Mouse (Mus musculus) spleen, adult 2 months (tissue): ENCODE data around the gene Kxd1. TPM values are rescaled to one million over a fixed set of nuclear protein-coding genes. Genes with fewer than 3 reads are reported as not detected.
A peak's percentile ranks its signal among the peaks of the same experiment; 100 is the strongest.

Source experiments
- DNase-seq, 2 experiments: peaks; one replicate each; pipeline versions ENCODE4 v3.0.0 to v3.0.0-alpha.2; 2012 to 2021; ENCODE audit warnings: low spot score in 2 of 2, low read depth in 1 of 2
- H3K27ac ChIP-seq: fragments of 200-500 bp; 2 replicates; pipeline ENCODE4 v1.5.1; 2012; ENCODE audit warnings: low read length, inconsistent platforms; ENCODE audit not compliant: insufficient read depth
- H3K27me3 ChIP-seq: fragments of 200-500 bp; 2 replicates; pipeline ENCODE4 v1.6.1; 2012; ENCODE audit warnings: mild to moderate bottlenecking, moderate library complexity, low read length, inconsistent platforms; ENCODE audit not compliant: control insufficient read depth, insufficient read depth
- H3K36me3 ChIP-seq: fragments of 200-500 bp; 2 replicates; pipeline ENCODE4 v1.6.1; 2012; ENCODE audit warnings: mild to moderate bottlenecking, low read length, inconsistent platforms; ENCODE audit not compliant: control insufficient read depth, insufficient read depth
- H3K4me1 ChIP-seq: fragments of 200-500 bp; 2 replicates; pipeline ENCODE4 v1.6.1; 2011; ENCODE audit warnings: inconsistent platforms; ENCODE audit not compliant: control insufficient read depth, insufficient read depth, insufficient read length
- H3K4me3 ChIP-seq: fragments of 200-500 bp; 2 replicates; pipeline ENCODE4 v1.5.1; 2011; ENCODE audit warnings: mild to moderate bottlenecking, inconsistent platforms; ENCODE audit not compliant: insufficient read depth, insufficient read length; ENCODE audit errors: extremely low read depth
- CTCF ChIP-seq: fragments of 200-500 bp; IDR thresholded peaks from 2 replicates; pipeline ENCODE4 v1.5.1; 2011; ENCODE audit warnings: mild to moderate bottlenecking, inconsistent platforms; ENCODE audit not compliant: insufficient read depth, insufficient read length, insufficient replicate concordance; ENCODE audit errors: extremely low read depth
- POLR2A ChIP-seq: fragments of 200-500 bp; IDR thresholded peaks from 2 replicates; pipeline ENCODE4 v1.6.1; 2011; ENCODE audit warnings: low read depth, low read length, inconsistent platforms
- WGBS: fragments of 180-500 bp; shearing (Covaris S2); methylation state at CpG from one replicate; pipeline ENCODE4 v1.1.7; 2018; 5-methylcytosine and 5-hydroxymethylcytosine counted together
- polyA plus RNA-seq: library from polyadenylated mRNA; depleted of rRNA; stranded (reverse); fragments of >200 nt; gene quantifications from 2 replicates; pipeline ENCODE4 v1.2.3, GENCODE M21; 2012

The Kxd1 gene
- polyA plus RNA-seq, 1 experiment, result 50.2 TPM

- Histone ChIP-seq H3K27ac (peak within 1 kb of the TSS; percentile 96), H3K27me3 (no peaks in the 10 kb centered on the region), H3K4me3 (peak within 1 kb of the TSS; percentile 91), H3K36me3 (peaks cover 14% of the 10 kb centered on the region; the same call in 1 of the 2 replicates), H3K4me1 (peaks cover 18% of the 10 kb centered on the region)
- under 1% methylated on average over 72 of the region's 74 CpGs for WGBS
- TF ChIP-seq CTCF (no peak), POLR2A (peak; percentile 65)
- DNase-seq, result peak; percentile 92 to 96
These were observed 17.4 kb downstream of the Kxd1 start, which contains the start of gene Uba52 for GRCm38 (mm10) chr8:70510228-70510915. Uba52 (minus strand) TSS chr8:70510801.

DNA sequence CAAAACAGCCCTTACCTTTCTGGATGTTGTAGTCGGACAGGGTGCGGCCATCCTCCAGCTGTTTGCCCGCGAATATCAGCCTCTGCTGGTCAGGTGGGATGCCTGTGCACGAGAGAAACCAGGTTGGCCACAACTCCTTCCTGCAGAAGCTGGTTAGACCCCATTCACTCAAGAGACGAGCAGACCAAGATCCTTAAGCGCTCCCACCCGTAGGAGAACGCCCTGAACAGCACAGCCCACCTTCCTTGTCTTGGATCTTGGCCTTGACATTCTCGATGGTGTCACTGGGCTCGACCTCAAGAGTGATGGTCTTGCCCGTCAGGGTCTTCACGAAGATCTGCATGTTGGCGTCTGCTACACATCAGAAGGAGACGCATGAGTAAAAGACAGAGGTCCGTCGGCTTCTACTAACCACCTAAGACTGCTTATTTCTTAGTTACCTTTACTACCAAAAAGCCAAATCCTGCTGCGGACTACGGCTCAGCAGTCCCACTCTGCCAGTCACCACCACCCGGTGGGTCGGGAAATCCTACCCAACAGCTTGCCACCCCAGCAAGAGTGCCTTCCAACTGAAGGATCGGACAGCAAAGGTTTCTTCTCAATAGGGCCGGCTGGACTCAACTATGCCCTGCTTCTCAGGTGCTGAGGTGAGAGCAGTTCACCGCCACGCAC lies 18.3 kb downstream of the Kxd1 start:
- peaks cover 18% of the 10 kb centered on the region for H3K4me1 ChIP-seq

GRCm38 (mm10) chr8:70507027-70507393 lies 20.7 kb downstream of the Kxd1 start:
- H3K27ac ChIP-seq, result no peak overlapping the region
- TF ChIP-seq CTCF (no peak), POLR2A (no peak)
- no peak overlapping the region for H3K4me3 ChIP-seq
- peaks cover 19% of the 10 kb centered on the region for H3K4me1 ChIP-seq
- H3K27me3 ChIP-seq, result no peaks in the 10 kb centered on the region
- DNase-seq, result no peak
- peaks cover 8% of the 10 kb centered on the region; the same call in 1 of the 2 replicates for H3K36me3 ChIP-seq
- WGBS, result 80% methylated on average over 5 of the region's 5 CpGs

More for the DNA sequence above, 18.3 kb downstream of the Kxd1 start:
- Histone ChIP-seq H3K27ac (peak overlapping the region; percentile 46; the same call in 1 of the 2 replicates), H3K27me3 (no peaks in the 10 kb centered on the region), H3K36me3 (peaks cover 14% of the 10 kb centered on the region; the same call in 1 of the 2 replicates), H3K4me3 (peak overlapping the region; percentile 91)
- 10% methylated on average over 25 of the region's 25 CpGs for WGBS
- TF ChIP-seq CTCF, result no peak
- no peak for TF ChIP-seq POLR2A
- no peak for DNase-seq

DNA sequence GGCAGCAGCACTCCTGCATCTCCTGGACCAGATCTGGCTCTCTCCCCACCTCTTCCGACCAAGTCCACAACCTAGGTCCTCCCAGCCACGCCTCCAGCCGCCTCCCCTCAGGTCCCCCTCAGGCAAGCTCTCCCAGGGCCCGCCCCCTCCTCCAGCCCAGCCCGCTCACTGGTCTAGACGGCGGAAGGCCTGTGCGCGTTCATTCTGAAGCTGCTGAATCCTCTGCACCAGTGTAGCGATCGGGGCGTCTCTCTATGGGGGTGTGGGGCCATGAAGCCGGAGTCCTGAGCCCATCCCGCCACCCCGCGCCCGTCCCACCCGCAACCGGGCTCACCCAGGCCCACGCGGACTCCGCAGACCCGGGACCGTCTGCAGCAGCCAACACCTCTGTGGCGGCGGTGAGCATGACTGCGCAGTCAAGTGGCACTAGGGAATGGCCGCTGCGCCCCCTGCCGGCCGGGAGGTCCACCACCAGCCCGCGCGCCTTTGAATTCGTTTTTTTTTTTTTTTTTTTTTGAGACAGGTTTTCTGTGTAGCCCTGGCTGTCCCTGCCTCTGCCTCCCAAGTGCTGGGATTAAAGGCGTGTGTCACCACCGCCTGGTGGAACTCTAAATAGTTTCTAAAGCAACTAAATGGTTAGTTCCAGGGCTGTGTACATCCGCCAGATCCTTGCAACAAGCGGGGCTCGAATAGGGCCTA lies 21.3 kb downstream of the Kxd1 start, which contains the start of gene Rex1bd:
Gene Rex1bd (minus strand): TSS at position 425 of the 699 bp plus-strand sequence.
- Histone ChIP-seq H3K27ac (peak within 1 kb of the TSS; percentile 62), H3K4me3 (peak within 1 kb of the TSS; percentile 72), H3K4me1 (peaks cover 19% of the 10 kb centered on the region), H3K36me3 (peaks cover 8% of the 10 kb centered on the region; the same call in 1 of the 2 replicates), H3K27me3 (no peaks in the 10 kb centered on the region)
- peak; percentile 82 to 91 for DNase-seq
- TF ChIP-seq CTCF (peak; percentile 93), POLR2A (peak; percentile 12; the same call in 1 of the 2 replicates)
- 6% methylated on average over 40 of the region's 40 CpGs for WGBS

- 49% methylated on average over 32 of the region's 32 CpGs for WGBS
- Histone ChIP-seq H3K4me3 (peak overlapping the region; percentile 72), H3K36me3 (peaks cover 8% of the 10 kb centered on the region; the same call in 1 of the 2 replicates), H3K27me3 (no peaks in the 10 kb centered on the region; the same call in 1 of the 2 replicates), H3K4me1 (peaks cover 20% of the 10 kb centered on the region), H3K27ac (peak overlapping the region; percentile 62)
- DNase-seq, result no peak
- TF ChIP-seq CTCF, result no peak
These were observed 21.9 kb downstream of the Kxd1 start for GRCm38 (mm10) chr8:70505698-70506327.

- no peaks in the 10 kb centered on the region; the same call in 1 of the 2 replicates for H3K27me3 ChIP-seq
- no peak for TF ChIP-seq POLR2A
- TF ChIP-seq CTCF, result peak; percentile 46; the same call in 1 of the 2 replicates
- H3K36me3 ChIP-seq, result peaks cover 8% of the 10 kb centered on the region; the same call in 1 of the 2 replicates
- no peak overlapping the region for H3K4me3 ChIP-seq
- 83% methylated on average over 3 of the region's 3 CpGs for WGBS
- H3K27ac ChIP-seq, result no peak overlapping the region
- peaks cover 20% of the 10 kb centered on the region for H3K4me1 ChIP-seq
- DNase-seq, result peak; percentile 57 to 76
These were observed 22.9 kb downstream of the Kxd1 start for GRCm38 (mm10) chr8:70504851-70505250.
